Mouse (Mus musculus): ENCODE measurements around the gene Cdk14.
A peak's percentile ranks its signal among the peaks of the same experiment; 100 is the strongest.

Gene Cdk14

DNA sequence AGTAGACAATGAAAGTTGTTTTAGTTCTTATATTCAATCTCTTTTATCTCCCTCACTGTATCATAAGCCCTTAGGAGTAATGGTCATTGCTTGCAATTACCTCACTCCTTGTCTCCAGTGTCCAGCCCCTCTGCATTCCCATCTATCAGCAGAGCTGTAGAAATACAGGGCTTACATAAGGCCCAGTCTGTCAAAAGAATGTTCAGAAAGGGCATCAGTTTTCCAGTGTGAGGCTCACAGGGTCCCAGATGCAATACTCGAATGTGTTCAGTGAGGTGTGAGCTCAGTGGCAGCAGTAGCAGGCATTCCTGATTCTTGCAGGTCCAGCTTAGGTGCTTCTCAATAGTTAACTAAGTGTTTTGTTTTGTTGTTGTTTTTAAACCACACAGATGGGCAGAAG is 365.8 kb downstream of the Cdk14 start:
- no peak for DNase-seq

DNA sequence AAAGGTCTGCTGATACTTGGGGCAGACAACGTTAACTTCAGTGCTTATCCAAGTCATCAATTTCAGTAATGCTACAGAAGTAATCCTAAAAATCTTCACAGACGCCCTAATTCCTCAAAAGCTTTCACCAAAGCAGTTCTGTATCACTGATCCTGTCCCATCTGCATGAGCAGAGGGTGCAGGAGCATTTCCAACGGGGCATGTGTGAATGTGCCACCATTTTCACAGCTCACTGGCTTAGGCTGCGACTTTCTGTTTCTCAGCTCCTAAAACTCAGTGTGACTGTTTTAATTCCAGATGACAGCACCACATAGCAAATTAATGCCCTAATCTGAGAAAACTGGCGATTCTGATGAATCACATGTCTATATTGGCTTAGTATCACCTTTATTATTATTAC is 375.8 kb downstream of the Cdk14 start:
- no peak for DNase-seq

DNA sequence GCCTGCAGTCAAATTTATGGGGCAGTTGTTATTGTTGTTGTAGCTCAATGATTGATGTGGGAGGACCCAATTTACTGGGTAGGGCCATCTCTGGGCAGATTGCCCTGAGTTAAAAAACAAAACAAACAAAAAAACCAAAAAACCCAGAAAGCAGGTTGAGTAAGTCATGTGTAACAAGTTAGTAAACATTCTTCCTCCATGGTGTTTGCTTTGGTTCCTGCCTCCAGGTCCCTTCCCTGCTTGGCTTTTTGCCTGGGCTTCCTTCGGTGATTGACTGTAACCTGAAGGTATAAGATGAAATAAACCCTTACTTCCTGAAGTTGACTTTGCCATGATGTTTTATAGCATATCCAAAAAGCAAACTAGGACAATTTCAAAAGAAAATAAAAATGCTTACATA is 377.4 kb downstream of the Cdk14 start:
- no peak for DNase-seq

DNA sequence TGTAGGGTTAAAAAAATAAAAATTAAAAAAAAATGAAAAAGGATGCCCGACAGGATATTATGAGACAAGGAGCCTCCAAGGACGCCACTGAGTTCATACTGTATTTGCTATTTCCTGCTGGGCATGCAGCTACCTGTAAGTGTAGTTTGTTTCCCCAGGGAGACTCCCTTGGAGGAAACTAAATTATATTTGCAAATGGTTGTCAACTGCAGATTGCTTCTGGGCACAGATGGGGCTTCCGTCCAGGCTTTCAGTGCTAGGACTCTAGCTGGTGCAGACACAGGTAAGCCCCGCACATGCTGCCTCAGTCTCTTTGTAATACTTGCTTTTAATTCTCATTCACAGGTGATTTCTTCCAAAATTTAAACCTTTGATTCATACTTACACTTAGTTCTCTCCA is 378.6 kb downstream of the Cdk14 start:
- no peak for DNase-seq

DNA sequence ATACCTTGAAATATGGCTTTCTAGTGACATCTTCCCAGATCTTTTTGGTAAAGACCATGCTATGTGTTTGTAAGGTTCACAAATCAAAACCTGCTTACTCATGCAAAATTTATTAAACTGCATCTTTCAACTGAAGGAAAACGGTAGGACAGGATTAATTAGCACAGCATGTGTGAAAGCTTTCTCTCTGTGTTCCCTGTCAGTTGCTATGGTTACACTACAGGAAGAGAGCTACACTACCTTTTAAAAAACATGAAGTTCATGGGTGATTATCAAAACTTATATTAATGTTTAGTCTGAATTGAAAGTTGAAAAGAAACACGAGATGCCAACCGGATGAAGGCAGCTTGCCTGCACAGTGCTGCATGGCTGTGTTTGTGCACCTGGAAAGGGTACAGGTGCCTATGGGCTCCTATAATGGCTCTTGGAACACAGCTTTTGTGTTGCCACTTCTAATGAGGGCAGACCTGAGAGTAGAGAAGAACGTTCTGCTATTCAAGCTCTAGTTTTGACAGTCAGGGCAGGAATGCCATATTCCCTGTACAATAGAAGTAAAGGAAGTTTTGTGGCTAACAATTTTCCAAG is 380.3 kb downstream of the Cdk14 start:
- no peak for DNase-seq

DNA sequence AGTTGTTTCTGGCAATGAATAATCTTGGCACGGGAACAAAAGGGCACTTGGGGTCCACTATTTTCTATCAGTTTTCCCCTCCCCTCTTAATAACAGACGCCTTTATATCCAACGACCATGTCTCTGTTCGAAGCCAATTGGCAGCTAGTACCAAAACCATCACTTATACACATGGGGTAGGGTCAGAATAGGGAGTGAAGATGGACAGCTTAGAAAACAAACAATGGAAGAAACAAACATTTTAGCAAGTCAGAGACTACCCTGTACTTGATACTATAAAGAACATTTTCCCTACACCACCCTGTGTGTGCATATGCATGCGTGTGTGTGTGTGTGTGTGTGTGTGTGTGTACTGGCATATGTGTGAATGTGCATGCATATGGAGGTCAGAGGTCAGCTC is 386.7 kb downstream of the Cdk14 start:
- no peak for DNase-seq

DNA sequence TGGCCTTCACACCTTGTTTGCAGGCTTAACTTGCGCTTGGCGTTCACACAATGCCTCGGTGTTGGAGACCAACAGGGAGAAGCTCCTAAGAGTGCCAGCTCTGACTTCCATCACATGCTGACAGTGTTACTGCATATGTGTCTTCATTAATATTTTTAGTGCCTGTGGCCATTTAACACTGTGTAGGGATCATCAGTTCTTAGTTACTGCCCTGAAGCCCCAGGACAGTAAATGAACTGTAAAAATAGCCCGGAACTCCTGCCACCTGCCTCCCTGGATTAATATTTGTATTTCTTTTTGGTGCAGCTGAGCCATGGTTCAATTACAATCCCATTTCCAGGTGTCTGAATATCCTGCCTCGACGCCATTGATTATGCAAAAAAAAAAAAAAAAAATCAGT is 387.3 kb downstream of the Cdk14 start:
- no peak for DNase-seq

DNA sequence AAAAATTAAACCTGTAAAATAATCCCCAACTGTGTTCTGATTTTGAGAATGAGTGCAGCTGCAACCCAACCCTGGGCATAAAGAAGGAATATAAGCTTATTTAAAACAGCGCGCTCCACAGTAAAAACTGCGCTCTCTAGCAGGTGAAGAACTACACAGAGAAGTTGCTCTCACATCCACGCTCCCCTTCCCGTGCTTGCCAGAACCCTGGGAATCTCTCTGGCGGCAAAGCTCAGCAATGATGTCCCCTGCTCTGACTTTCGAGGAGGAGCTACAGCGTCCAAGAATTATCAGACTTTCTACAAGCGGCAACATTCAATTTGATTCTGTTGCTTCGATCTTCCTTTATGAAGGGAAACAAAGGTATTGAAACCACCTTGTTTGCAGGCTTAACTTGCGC is 387.7 kb downstream of the Cdk14 start:
- no peak for DNase-seq

DNA sequence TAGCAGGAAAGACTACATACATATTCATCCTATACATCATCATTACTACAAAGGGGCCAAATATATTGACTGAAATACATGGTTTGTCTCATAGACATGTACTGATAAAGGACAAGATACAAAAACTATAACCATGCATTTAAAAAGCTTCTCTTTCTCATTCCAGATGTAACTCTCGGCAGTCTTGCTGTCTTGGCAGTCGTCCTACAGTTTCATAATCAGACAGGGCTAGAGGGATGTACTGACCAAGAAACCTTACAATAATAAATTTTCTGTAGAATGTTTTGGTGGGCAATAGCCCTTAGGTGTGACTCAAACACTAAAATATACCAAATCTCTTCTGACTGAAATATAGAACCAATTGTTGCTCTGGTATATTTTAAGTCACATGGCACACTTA is 389.7 kb downstream of the Cdk14 start:
- no peak for DNase-seq

DNA sequence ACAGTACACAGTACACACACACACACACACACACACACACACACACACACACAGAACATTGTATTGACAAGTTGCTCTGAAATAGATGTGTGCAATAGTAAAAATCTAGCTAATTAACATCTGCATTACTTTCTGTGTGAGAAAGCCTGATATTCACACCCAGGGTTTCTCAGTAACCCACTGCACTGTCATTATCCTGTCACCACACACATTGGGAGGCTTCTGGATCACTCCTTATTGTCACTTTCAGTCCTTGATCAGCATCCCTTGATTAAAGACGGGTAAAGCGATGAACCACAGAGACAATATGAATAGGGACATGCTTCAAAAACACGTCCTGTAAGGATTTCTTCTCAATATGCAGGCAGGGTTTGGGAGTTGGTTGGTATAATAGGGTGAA is 401.2 kb downstream of the Cdk14 start:
- no peak for DNase-seq

DNA sequence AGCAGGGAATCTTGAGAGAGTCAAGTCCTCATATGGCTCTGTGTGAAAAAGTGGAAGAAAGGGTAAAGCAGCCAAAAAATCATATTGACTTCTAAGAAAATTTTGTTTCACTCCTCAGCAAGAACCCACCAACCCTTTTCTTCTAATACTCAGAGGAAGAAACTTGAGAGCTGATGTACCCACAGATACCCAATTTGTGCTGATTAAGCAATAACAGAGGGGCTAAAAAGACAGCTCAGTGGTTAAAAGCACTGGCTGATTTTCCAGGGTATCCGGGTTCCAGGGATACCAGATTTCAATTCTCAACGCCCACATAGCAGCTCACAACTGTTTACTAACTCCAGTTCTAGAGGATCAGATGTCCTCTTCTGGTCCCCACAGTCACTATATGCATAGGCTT is 401.9 kb downstream of the Cdk14 start:
- DNase-seq: no peak

DNA sequence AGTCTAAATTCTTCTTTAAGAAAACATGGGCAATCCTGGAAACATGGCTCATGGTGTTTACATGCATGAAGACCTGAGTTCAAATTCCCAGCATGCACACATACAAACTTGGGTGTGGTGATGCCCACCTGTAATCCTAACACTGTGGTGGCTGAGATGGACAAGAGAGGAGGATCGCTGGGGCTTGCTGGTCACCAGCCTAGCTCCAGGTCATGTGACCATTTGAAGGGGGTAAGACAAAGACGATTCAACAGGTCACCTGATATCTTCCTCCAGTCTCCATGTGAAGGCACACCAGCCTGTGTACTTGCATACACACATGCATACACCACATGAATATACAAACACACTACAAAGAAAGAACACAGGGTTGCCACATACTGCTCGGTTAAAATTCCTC is 406.3 kb downstream of the Cdk14 start:
- DNase-seq: no peak

DNA sequence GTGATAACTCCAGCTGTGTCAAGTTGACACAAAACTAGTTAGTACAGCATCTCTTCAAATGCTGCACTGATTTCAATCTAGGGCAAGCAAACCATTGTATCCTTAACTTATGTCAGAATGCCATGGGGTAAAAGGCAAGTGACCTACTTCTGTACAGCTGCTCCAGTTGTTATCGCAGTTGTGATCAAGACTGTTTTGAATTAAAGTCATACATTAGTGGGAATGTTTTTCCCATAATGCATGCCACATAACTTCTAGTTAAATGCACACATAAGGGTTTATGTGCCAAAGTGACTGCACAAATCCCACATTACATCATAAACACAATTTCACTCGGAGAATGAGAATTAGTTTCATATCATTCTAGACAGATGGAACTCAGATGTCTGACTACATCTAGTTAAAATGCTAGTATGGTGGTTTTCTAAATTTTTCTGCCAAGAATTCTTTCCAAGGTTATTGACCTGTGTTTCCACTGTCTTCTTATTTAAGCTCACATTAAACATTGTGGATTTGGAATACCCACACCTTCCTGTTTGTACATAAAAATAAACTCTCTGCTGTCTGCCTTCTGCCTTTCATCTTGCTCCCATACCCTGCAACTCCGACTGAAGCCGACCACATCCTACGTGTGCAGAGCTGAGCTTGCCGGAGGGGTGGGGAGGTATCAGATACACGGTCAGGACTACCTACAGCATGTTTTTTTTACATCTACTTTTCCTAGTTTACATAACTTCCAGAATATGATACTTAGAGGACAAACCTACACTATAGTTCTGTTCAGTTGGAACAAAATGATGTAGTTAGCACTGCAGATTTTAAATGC is 407.4 kb downstream of the Cdk14 start:
- DNase-seq: no peak

DNA sequence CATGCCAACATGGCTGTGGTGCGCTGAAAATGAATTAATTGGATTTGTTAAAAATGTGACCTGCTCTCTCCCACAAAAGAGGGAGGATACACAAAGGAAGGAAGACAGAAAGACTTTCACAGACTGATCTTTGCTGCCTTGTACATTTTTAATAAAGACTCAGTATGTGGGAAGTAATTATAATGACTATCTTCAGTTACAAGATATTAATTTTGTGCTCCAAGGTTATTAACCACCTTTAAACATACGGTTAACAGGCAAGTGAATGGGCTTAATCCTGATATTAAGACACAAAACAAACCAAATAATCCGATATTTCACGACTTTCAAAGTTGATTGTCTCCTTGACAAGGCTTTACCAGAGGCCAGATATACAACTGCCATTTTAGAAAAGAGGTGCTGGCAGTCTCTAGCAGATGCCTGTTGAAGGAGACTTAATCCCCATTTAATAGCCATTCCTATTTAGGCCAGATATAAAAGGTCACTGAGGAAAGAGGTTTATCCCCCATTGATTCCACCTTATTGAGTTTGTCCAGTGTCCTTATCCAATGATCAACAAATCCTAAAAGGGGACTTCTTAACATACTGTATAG is 411.9 kb downstream of the Cdk14 start:
- no peak for DNase-seq

DNA sequence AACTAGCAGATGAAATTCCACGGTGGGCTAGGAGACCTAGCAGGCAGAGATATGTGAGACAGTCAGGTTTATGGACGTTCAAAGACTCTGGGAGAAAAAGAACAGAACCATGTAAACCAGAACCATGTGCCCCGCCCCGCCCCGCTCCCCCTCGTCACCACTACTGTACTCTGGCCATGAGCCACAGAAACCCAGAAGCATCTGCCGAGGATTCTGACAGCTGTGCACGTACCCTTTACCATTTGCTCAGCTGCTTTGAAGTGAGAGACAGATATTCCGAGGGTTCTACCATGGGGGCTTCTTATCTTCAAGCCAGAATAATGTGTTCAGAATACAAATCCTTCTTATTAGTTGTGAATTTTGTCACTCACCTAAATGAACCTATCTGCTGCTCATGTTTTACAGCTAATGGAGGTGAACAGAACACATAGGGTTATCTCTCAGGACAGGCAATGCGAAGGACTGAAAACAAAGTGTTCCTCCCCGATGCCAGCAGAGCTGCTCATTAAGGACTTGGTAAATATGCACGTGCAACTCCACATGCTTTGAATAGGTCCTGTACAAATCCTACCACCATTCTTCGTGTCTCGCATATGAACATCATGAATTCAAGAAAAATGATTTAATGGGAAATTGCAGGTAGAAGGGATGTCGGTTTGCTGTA is 412.5 kb downstream of the Cdk14 start:
- no peak for DNase-seq

DNA sequence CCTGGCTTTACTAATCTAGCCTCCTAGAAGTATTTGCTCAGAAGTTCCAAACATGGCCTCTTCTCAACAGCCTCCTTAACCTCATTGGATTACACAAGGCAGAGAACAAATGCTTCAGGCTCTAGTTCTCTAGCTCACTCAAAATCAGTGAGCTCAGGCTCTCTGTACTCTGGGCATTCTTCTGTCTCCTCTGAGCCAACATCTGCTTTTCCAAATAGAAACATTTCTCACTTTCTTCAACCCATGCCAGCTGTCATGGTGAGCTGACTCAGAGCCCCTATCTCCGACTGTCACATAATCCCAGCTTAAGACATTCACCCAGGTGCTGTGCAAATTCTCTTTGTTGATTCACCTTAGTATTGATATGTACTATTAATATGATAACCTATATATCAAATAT is 414.5 kb downstream of the Cdk14 start:
- no peak for DNase-seq

DNA sequence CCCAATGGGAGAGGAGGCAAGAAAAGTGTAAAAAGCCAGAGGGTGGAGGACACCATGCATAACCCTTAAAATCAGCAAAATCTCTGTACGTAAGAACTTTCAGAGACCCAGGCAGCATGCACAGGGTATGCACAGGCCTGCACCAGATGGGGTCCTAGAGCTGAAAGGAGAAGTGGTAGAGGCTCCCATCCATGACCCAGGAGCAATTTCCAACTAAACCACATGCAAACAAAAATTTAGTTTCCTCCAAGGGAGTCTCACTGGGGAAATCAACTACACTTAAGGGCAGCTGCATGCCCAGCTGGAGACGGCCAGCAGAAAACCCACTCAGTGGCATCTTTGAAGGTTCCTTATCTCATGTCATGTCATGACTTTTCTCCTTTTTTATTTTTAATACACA is 415.4 kb downstream of the Cdk14 start:
- DNase-seq: no peak

DNA sequence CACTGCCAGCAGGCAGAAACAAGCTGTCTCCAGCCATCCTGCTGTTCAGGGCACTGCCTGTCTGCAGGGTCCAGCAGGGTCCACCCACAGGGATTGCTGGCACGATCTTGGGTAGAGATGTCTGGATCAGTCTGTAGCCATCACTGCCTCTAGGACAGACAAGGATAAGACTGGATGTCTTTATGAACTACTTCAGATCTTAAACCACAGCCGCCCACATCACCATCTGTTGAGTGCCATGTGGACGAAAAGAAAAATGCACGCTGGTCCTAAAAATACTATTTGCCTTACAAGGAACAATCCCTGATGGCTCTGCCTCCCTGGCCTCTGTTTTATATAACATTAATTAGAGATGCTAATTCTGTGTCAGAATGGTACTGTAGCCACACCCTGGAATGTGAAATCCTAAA is 426.9 kb downstream of the Cdk14 start:
- no peak for DNase-seq

DNA sequence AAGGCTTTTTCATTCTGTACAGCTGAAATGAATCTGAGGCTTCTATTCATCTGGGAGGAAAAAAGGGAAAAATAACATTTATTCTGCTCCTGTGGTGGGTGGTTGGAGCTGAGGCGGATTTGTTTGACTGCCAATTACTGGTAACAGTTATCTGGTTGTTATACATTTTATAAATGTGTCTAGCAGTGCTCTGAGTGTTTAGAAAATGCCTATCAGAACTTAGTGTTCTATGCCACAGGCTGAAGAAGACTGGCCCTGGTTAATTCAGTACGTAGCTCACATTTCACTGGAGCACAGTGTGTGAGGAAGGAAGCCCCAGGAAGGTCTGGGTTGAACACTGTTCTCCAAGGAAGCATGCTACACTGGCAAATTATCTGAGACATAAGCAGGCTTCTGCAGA is 429.1 kb downstream of the Cdk14 start:
- DNase-seq: no peak

DNA sequence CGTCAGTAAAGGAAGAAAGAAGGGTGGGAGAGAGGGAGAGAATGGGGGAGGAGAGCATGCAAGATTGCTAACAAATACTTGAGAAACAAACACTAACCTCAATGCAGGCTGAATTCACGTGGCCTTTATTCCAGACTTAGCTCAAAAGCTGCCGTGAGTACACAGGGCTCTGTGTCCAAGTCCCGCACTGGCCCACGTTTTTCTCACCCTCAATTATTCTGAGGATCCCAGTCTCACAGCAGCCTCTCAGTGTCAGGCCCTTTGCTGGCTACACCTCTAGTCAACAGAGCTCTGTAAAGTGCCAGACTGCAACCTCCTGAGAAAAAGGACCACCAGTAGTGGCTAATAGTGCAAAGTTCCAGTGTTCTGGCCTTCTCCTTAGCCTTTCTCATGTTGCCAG is 429.9 kb downstream of the Cdk14 start:
- DNase-seq: no peak

DNA sequence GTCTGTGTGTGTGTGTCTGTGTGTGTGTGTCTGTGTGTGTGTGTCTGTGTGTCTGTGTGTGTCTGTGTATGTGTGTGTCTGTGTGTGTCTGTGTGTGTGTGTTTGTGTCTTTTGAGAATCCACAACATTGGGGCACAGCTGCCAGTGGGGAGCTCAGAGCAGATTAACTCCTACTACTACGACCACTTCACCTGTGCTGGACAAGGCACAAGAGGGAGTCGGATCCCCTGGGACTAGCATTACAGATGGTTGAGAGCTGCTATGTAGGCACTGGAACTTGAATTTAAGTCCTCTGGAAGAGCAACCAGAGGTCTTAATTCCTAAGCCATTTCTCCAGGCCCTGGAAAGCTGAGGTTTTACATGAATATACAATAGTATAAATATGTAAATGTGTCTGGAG is 433.9 kb downstream of the Cdk14 start:
- DNase-seq: no peak

DNA sequence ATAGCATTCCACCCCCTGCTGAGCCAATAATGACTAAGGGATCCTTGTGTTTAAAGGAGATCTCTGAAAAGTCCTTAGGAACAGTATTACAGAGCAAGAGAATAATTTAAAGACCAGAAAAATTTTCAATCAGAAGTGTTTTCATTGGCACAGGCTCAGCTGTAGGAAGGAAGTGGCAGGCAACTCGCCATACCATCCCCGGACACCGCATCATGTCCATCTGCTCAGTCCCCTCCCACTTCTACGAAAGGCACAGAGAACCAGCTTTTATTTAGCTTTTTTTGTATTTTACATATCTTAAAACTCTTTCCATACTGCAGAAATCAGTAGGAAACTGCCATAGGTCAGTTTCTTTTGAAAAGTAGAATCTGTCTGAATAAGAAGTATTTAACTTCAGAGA is 440.6 kb downstream of the Cdk14 start:
- DNase-seq: no peak

DNA sequence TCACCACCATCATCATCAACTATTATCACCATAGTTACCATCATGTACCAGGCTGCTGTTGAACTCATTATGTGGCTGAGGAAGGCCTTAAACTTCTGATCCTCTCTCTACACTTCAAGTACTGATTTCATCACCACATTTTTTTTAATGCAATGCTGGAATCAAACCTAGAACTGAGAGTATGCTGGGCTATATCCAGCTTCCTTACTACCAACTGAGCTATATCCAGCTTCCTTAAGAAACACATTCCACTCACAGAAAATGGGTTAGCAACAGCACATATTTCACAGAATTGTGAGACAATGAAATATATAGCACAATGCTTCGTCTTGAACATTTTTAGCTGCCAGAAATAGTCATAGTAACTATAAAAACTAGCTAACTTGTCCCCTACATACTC is 446.7 kb downstream of the Cdk14 start:
- no peak for DNase-seq

DNA sequence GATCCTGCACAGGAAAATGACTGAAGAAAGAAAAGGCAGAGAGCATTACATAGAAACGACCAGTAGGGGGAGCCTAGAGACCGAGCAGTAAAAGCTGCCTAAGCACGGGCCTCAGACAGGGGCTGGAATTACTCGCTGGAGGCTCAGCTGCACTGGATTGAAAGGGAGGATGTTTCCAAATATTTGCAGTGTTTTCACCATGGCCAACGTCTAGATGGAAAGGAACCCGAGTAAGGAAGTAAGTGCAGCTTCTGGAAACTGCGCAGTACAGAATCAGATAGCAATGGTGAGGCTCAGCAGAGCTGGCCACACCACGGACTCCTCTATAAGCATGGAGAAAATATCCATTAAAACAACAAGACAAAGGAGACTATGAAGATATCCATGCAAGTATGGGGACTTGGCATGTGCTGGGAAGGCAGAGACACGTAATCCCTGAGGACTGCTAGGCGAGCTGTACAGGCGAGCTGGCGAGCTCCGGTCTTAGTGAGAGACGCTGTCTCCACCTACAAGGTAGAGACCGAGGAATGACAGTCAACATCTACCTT is 458.0 kb downstream of the Cdk14 start:
- peak; percentile 85 for DNase-seq
